Mouse (Mus musculus) E14TG2a.4 (cell line): ENCODE results near the gene Kidins220.

Experiments used
- CTCF ChIP-seq: conservative IDR thresholded peaks from 2 replicates; pipeline ENCODE4 v1.5.1; 2014; ENCODE audit warnings: low read length
- NANOG ChIP-seq: IDR thresholded peaks from 2 replicates; pipeline ENCODE4 v1.6.1; 2014; ENCODE audit warnings: borderline replicate concordance, low read length, mixed read lengths
- POU5F1 ChIP-seq: IDR thresholded peaks from 2 replicates; pipeline ENCODE4 v1.6.1; 2014; ENCODE audit warnings: low read length, borderline replicate concordance

DNA sequence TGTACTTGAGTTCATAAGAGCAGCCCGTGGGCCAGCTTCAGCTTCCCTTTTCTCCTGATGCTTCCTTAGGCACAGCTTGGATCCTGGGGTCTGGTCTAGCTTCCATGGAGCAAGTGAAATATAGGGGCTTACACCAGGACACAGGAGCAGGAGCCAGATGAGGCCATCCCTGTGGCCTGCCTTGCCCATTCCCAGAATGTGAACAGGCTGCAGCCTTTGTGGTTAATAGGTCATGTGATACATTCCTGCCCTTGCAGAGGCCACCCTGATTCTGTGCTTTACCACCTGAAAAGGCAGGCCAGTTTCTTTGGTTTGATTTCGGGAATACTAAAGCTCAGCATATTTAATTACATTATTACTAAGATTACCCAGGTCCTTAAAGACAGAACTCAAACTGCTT is 69.3 kb downstream of the Kidins220 start:
- no peak for TF ChIP-seq CTCF
- no peak for TF ChIP-seq POU5F1
- TF ChIP-seq NANOG = no peak
